Mouse (Mus musculus) urinary bladder, postnatal 0 days (tissue): ENCODE data around the gene Olfr807. TPM values are rescaled to one million over a fixed set of nuclear protein-coding genes. Genes with fewer than 3 reads are reported as not detected.

Experiments
- microRNA-seq: library from miRNA; unstranded; fragments of <30 nt; microRNA quantifications from one replicate; pipeline ENCODE4, GENCODE M21; 2016
- polyA plus RNA-seq: library from polyadenylated mRNA; unstranded; fragments of >200 nt; fragmentation: Nextera tagmentation; extraction: Ambion mirVana; gene quantifications from 2 replicates; pipeline ENCODE4 v1.2.1, GENCODE M21; 2015

Gene Olfr807
- not detected in 2 replicates for polyA plus RNA-seq

GRCm38 (mm10) chr10:129757693-129758092, at the start of gene Olfr807:
Gene Olfr807 (minus strand): TSS chr10:129757793.

GRCm38 (mm10) chr10:129804296-129804695, 46.7 kb upstream of the Olfr807 start, which contains the start of gene Olfr811:
Gene Olfr811 (minus strand): TSS chr10:129804396.

GRCm38 (mm10) chr10:129794817-129795216, 37.2 kb upstream of the Olfr807 start, which contains the start of gene Olfr810:
Gene Olfr810 (minus strand): TSS chr10:129794917.

GRCm38 (mm10) chr10:129774338-129774737, 16.7 kb upstream of the Olfr807 start, which contains the start of gene Olfr809:
Gene Olfr809 (plus strand): TSS chr10:129774638.

GRCm38 (mm10) chr10:129765182-129765581, 7.6 kb upstream of the Olfr807 start, which contains the start of gene Olfr808:
Gene Olfr808 (plus strand): TSS chr10:129765482.

GRCm38 (mm10) chr10:129741821-129742220, 15.8 kb downstream of the Olfr807 start, which contains the start of gene Olfr806:
Gene Olfr806 (minus strand): TSS chr10:129741921.

GRCm38 (mm10) chr10:129729275-129729674, 28.3 kb downstream of the Olfr807 start, which contains the start of gene Olfr805:
Gene Olfr805 (minus strand): TSS chr10:129729375.

Small RNA genes lying within 50 kb of the gene (microRNA-seq; reads per million reads assigned to microRNA genes)
- gene Gm24485, result not detected

Other genes starting within 250 kb of the Olfr807 start
- gene Olfr791, start 236.0 kb downstream of the Olfr807 start, polyA plus RNA-seq, result not detected in 2 replicates
- gene Olfr792, start 218.6 kb downstream of the Olfr807 start, polyA plus RNA-seq, result not detected in 2 replicates
- gene Olfr794, start 190.1 kb downstream of the Olfr807 start, polyA plus RNA-seq, result not detected in 2 replicates
- not detected in 2 replicates for gene Olfr796, start 145.2 kb downstream of the Olfr807 start, polyA plus RNA-seq
- gene Olfr798, start 129.9 kb downstream of the Olfr807 start, polyA plus RNA-seq, result not detected in 2 replicates
- not detected in 2 replicates for gene Olfr799, start 120.3 kb downstream of the Olfr807 start, polyA plus RNA-seq
- not detected in 2 replicates for gene Olfr800, start 100.1 kb downstream of the Olfr807 start, polyA plus RNA-seq
- not detected in 2 replicates for gene Olfr801, start 83.9 kb downstream of the Olfr807 start, polyA plus RNA-seq
- gene Olfr802, start 69.6 kb downstream of the Olfr807 start, polyA plus RNA-seq, result not detected in 2 replicates
- gene Olfr803, start 63.5 kb downstream of the Olfr807 start, polyA plus RNA-seq, result not detected in 2 replicates
- not detected in 2 replicates for gene Olfr804, start 54.6 kb downstream of the Olfr807 start, polyA plus RNA-seq
- gene Olfr805, start 28.4 kb downstream of the Olfr807 start, polyA plus RNA-seq, result not detected in 2 replicates
- not detected in 2 replicates for gene Olfr806, start 15.9 kb downstream of the Olfr807 start, polyA plus RNA-seq
- gene Olfr808, start 7.7 kb upstream of the Olfr807 start, polyA plus RNA-seq, result not detected in 2 replicates
- gene Olfr809, start 16.8 kb upstream of the Olfr807 start, polyA plus RNA-seq, result not detected in 2 replicates
- not detected in 2 replicates for gene Olfr810, start 37.1 kb upstream of the Olfr807 start, polyA plus RNA-seq
- gene Olfr811, start 46.6 kb upstream of the Olfr807 start, polyA plus RNA-seq, result not detected in 2 replicates
- gene Olfr812, start 88.3 kb upstream of the Olfr807 start, polyA plus RNA-seq, result not detected in 2 replicates
- gene Olfr813, start 97.6 kb upstream of the Olfr807 start, polyA plus RNA-seq, result not detected in 2 replicates
- gene Olfr814, start 122.1 kb upstream of the Olfr807 start, polyA plus RNA-seq, result not detected in 2 replicates
- not detected in 2 replicates for gene Olfr815, start 148.1 kb upstream of the Olfr807 start, polyA plus RNA-seq
- gene Olfr816, start 157.8 kb upstream of the Olfr807 start, polyA plus RNA-seq, result not detected in 2 replicates
- not detected in 2 replicates for gene Olfr818, start 191.3 kb upstream of the Olfr807 start, polyA plus RNA-seq
- gene Olfr819, start 209.5 kb upstream of the Olfr807 start, polyA plus RNA-seq, result not detected in 2 replicates
- not detected in 2 replicates for gene Olfr247, start 218.3 kb upstream of the Olfr807 start, polyA plus RNA-seq
- not detected in 2 replicates for gene Gm10310, start 227.3 kb upstream of the Olfr807 start, polyA plus RNA-seq